Mouse (Mus musculus) neutrophil, adult 5-6 weeks (primary cell): ENCODE results near the gene Slc5a1. TPM values are rescaled to one million over a fixed set of nuclear protein-coding genes. Genes with fewer than 3 reads are reported as not detected.

ENCODE experiments used
- total RNA-seq: library from RNA; stranded (forward); fragments of 200-1000 nt; gene quantifications from 2 replicates; pipeline ENCODE4 v1.2.3, GENCODE M21; 2017

The Slc5a1 gene
- total RNA-seq, 1 experiment from 2014 or later, result 4.8 TPM

Other genes with a start within 250 kb of the Slc5a1 start
- gene Prr14l, start 250.0 kb upstream of the Slc5a1 start, total RNA-seq, result 53.8 and 58.6 TPM in 2 replicates
- 55.7 and 58.4 TPM in 2 replicates for gene Depdc5, start 240.5 kb upstream of the Slc5a1 start, total RNA-seq
- gene Ywhah, start 85.4 kb upstream of the Slc5a1 start, total RNA-seq, result 130 and 149 TPM in 2 replicates
- not detected in 2 replicates for gene Spon2, start 114.2 kb downstream of the Slc5a1 start, total RNA-seq
- 128 and 142 TPM in 2 replicates for gene Ctbp1, start 170.8 kb downstream of the Slc5a1 start, total RNA-seq
- 196 and 213 TPM in 2 replicates for gene Maea, start 231.3 kb downstream of the Slc5a1 start, total RNA-seq